8 mouse cellular contexts compared by ENCODE assay signal in the genomic region with DNA sequence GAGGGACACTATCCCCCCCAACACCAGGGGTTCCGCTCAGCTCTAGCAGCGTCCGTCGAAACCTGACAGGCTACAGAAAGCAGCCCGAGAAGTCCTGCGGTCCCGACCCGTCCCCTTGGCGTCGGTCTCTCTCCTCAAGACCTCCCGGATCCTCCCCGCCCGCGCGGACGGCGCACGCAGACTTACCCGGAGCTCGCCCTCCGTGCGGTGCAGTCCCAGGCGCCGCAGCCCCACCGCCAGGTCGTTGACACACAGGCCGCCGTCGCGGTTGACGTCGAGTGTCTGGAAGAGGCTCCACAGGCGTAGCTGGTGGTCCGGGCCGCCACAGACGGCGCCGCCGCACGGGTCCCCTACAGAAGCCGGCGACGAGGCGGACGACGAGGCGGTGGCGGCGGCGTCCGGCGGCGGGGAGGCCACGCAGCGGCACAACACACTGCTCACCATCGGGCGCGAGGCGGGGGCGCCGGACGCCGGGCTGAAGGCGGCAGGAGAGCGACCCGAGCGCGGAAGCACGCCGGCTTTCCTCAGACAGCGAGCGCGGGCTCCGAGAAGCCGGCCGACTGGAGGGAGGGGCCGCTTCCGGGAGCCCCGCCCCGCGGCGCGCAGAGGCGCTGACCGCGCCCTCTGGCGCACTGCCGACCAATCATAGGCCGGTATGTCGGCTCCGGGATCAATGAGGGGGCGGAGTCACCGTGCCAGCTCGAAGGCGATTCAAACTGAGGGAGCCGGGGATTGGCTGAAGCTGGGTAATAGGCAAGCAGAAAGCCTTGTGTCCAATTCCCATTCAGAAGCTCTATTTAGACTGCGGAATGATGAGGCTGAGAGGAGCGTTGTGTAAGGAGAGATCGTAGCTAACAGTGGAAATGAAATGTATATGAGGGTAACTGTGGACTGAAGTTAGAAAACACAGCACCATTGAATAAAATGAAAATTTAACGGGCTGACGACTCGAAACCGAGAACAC. TPM values are rescaled to one million over a fixed set of nuclear protein-coding genes. Genes with fewer than 3 reads are reported as not detected.
A peak's percentile ranks its signal among the peaks of the same experiment; 100 is the strongest.
DNase-seq lines count a peak whose midpoint lies in the region; ATAC-seq lines count a peak whose summit lies in the region.

Gene Slc25a25, minus strand, starts transcription at position 565 of the 964 bp plus-strand sequence.

- WGBS in hindbrain, embryonic 15.5 days = under 1% methylated on average over 97 of the region's 103 CpGs

- peak within 1 kb of the TSS; percentile 92 for H3K27ac ChIP-seq in hindbrain, embryonic 15.5 days (replicated peaks)

- H3K4me2 ChIP-seq in hindbrain, embryonic 15.5 days = peak within 1 kb of the TSS; percentile 70

- peaks cover 4% of the 10 kb centered on the region; the same call in 1 of the 2 replicates for H3K36me3 ChIP-seq in hindbrain, embryonic 15.5 days

- ATAC-seq in hindbrain, embryonic 15.5 days (ENCODE audit: low FRiP score, low read depth) = peak; percentile 91

- H3K4me3 ChIP-seq in hindbrain, embryonic 15.5 days = peak within 1 kb of the TSS; percentile 70

- peaks cover 45% of the 10 kb centered on the region for H3K4me1 ChIP-seq in hindbrain, embryonic 15.5 days (replicated peaks)

- no peaks in the 10 kb centered on the region for H3K27me3 ChIP-seq in hindbrain, embryonic 15.5 days

- peak within 1 kb of the TSS; percentile 70 for H3K9ac ChIP-seq in hindbrain, embryonic 15.5 days

- H3K9me3 ChIP-seq in hindbrain, embryonic 15.5 days = no peaks in the 10 kb centered on the region

- DNase-seq in R1 (ENCODE audit: low read depth, low spot score) = peak; percentile 98
- DNase-seq in cerebellum, postnatal 25 days = peak; percentile 97 to 100
- DNase-seq in frontal cortex, postnatal 36 days (ENCODE audit: low spot score in 2 of 2) = peak; percentile 97 to 98
- DNase-seq in left cerebral cortex, adult 11 months (ENCODE audit: low spot score) = peak; percentile 97
- peak; percentile 99 for DNase-seq in lung, postnatal 4 days
- DNase-seq in retina, postnatal 7 days (ENCODE audit: low read depth, low spot score) = peak; percentile 94
- peak; percentile 95 for DNase-seq in urinary bladder, adult 2 months (ENCODE audit: low spot score)

RNA-seq across cellular contexts. Expression of gene Slc25a25, which starts in this region (rescaled TPM):
- 51.4 and 54.4 TPM in 2 replicates for polyA plus RNA-seq in hindbrain, embryonic 15.5 days (2015; fragmentation: Nextera tagmentation; extraction: Ambion mirVana)
- 14.7 and 18.8 TPM in 2 replicates for polyA plus RNA-seq in urinary bladder, adult 2 months (2012; rRNA removed)

Comparison
In these comparisons a context has a peak if more than half of its experiments do, and no peak if none do; other contexts are left out.
1. Peak in every context shown above with its lines: DNase-seq, ATAC-seq, H3K4me3 ChIP-seq and H3K27ac ChIP-seq.